Mouse (Mus musculus): ENCODE data around the gene Rsph3a.
"Not testable (repeated sequence)": the region's sequence is repeated elsewhere in the genome, so short reads cannot be mapped to it uniquely, and the experiment has no call there.

GRCm38 (mm10) chr17:8009565-8009964, 64.2 kb downstream of the Rsph3a start:
- TF ChIP-seq POLR2A, CTCF (IDR thresholded peaks at IDR 0.05; ENCODE audit: insufficient read depth, low read depth, low read length): not testable (repeated sequence)
